Mouse (Mus musculus): Measurements from ENCODE around the gene Ttc16. TPM values are rescaled to one million over a fixed set of nuclear protein-coding genes. Genes with fewer than 3 reads are reported as not detected.

The Ttc16 gene
- total RNA-seq, 2 experiments from 2014 or later = not detected

GRCm38 (mm10) chr2:32724832-32725790 lies 50.3 kb downstream of the Ttc16 start:
- intact Hi-C loops (cut with DNase I; ENCODE audit: low total_unique reads) = no loop called here
- no peak for DNase-seq

GRCm38 (mm10) chr2:32724149-32724548 lies 51.3 kb downstream of the Ttc16 start:
- intact Hi-C loops (cut with DNase I; ENCODE audit: low total_unique reads) = no loop called here

GRCm38 (mm10) chr2:32722581-32722980 lies 52.9 kb downstream of the Ttc16 start:
- intact Hi-C loops (cut with DNase I; ENCODE audit: low total_unique reads) = no loop called here
- DNase-seq = no peak

More at GRCm38 (mm10) chr2:32724149-32724548, 51.3 kb downstream of the Ttc16 start:
- no peak for DNase-seq

- DNase-seq = no peak
- intact Hi-C loops (cut with DNase I; ENCODE audit: low total_unique reads) = no loop called here
Measured at GRCm38 (mm10) chr2:32722046-32722445, 53.4 kb downstream of the Ttc16 start.

GRCm38 (mm10) chr2:32720681-32721229 lies 54.7 kb downstream of the Ttc16 start, which contains the start of gene Sh2d3c:
Gene Sh2d3c (plus strand): TSS chr2:32721055.
- intact Hi-C loops (cut with DNase I; ENCODE audit: low total_unique reads) = no loop called here
- no peak for DNase-seq

GRCm38 (mm10) chr2:32720053-32720452 lies 55.4 kb downstream of the Ttc16 start:
- DNase-seq = no peak
- intact Hi-C loops (cut with DNase I; ENCODE audit: low total_unique reads) = no loop called here

GRCm38 (mm10) chr2:32718761-32719160 lies 56.7 kb downstream of the Ttc16 start:
- DNase-seq = no peak
- intact Hi-C loops (cut with DNase I; ENCODE audit: low total_unique reads) = no loop called here

GRCm38 (mm10) chr2:32714987-32715425 lies 60.4 kb downstream of the Ttc16 start:
- intact Hi-C loops (cut with DNase I; ENCODE audit: low total_unique reads) = loop anchor here (2.0 kb wide), 1 partner anchor 40 kb away; no protein-coding TSS in a partner anchor
- DNase-seq = no peak

GRCm38 (mm10) chr2:32714117-32714986 lies 61.1 kb downstream of the Ttc16 start:
- intact Hi-C loops (cut with DNase I; ENCODE audit: low total_unique reads) = loop anchor here (2.0 kb wide), 1 partner anchor 40 kb away; no protein-coding TSS in a partner anchor

GRCm38 (mm10) chr2:32712934-32713817 lies 62.3 kb downstream of the Ttc16 start, which contains the start of gene Cdk9:
Gene Cdk9 (minus strand): TSS chr2:32713076.
- intact Hi-C loops (cut with DNase I; ENCODE audit: low total_unique reads) = no loop called here
- peak; percentile 93 for DNase-seq

More at GRCm38 (mm10) chr2:32714117-32714986, 61.1 kb downstream of the Ttc16 start:
- no peak for DNase-seq

- intact Hi-C loops (cut with DNase I; ENCODE audit: low total_unique reads) = no loop called here
Measured at GRCm38 (mm10) chr2:32712586-32712933, 62.9 kb downstream of the Ttc16 start.

GRCm38 (mm10) chr2:32712108-32712551 lies 63.3 kb downstream of the Ttc16 start:
- intact Hi-C loops (cut with DNase I; ENCODE audit: low total_unique reads) = no loop called here
- peak; percentile 77 for DNase-seq

More at GRCm38 (mm10) chr2:32712586-32712933, 62.9 kb downstream of the Ttc16 start:
- peak; percentile 95 for DNase-seq

- DNase-seq = no peak
- intact Hi-C loops (cut with DNase I; ENCODE audit: low total_unique reads) = loop anchor here (2.0 kb wide), 1 partner anchor 15 kb away; no protein-coding TSS in a partner anchor
Measured at GRCm38 (mm10) chr2:32711301-32712056, 64.0 kb downstream of the Ttc16 start.

- DNase-seq = no peak
- intact Hi-C loops (cut with DNase I; ENCODE audit: low total_unique reads) = loop anchor here (2.0 kb wide), 1 partner anchor 14 kb away; no protein-coding TSS in a partner anchor
Measured at GRCm38 (mm10) chr2:32710425-32710824, 65.0 kb downstream of the Ttc16 start.

GRCm38 (mm10) chr2:32709521-32710137 lies 65.8 kb downstream of the Ttc16 start:
- intact Hi-C loops (cut with DNase I; ENCODE audit: low total_unique reads) = loop anchor here (2.0 kb wide), 1 partner anchor 13 kb away; no protein-coding TSS in a partner anchor
- no peak for DNase-seq

GRCm38 (mm10) chr2:32708643-32709042 lies 66.8 kb downstream of the Ttc16 start:
- peak; percentile 72 for DNase-seq

More at GRCm38 (mm10) chr2:32708643-32709042, 66.8 kb downstream of the Ttc16 start:
- intact Hi-C loops (cut with DNase I; ENCODE audit: low total_unique reads) = no loop called here
